Mouse (Mus musculus): ENCODE data around the gene Pamr1. TPM values are rescaled to one million over a fixed set of nuclear protein-coding genes. Genes with fewer than 3 reads are reported as not detected.

The Pamr1 gene
- polyA plus RNA-seq, 1 experiment from 2014 or later: 4.1 TPM

DNA sequence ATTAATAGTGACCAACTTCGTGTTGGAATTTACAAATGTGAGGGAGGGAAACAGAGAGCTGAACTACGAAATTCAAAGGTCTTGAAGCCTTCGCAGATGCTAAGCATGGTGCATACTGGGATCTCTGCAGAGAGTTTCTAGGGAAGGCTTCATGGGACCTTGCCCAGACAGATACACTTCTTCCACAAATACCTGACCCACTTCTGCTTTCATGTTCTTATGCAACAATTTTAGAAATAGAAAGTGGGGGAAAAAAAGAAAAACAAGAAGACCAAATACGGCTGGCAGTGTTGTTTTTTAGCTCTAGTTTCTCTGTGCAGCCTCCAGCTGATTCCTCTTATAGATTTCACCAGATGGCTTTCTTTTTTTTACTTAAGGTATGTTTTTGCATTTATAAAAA, 29.4 kb downstream of the Pamr1 start:
- Histone ChIP-seq H3K4me2 (ENCODE audit: low read length) (no peak overlapping the region), H3K9ac (replicated peaks; ENCODE audit: low read length) (no peak overlapping the region), H3K4me1 (ENCODE audit: control insufficient read depth, insufficient read depth, low read length) (no peaks in the 10 kb centered on the region), H3K27me3 (ENCODE audit: control insufficient read depth, insufficient read depth, low read length) (no peaks in the 10 kb centered on the region), H3K27ac (replicated peaks; ENCODE audit: low read depth, low read length) (no peak overlapping the region), H3K4me3 (replicated peaks; ENCODE audit: low read depth, low read length) (no peak overlapping the region), H3K36me3 (ENCODE audit: control insufficient read depth, insufficient read depth, low read length) (no peaks in the 10 kb centered on the region), H3K9me3 (ENCODE audit: control insufficient read depth, low read length) (no peaks in the 10 kb centered on the region)
- WGBS: 84% methylated on average over 4 of the region's 4 CpGs
- no peak for ATAC-seq (ENCODE audit: low FRiP score, low TSS enrichment)
- DNase-seq: no peak

DNA sequence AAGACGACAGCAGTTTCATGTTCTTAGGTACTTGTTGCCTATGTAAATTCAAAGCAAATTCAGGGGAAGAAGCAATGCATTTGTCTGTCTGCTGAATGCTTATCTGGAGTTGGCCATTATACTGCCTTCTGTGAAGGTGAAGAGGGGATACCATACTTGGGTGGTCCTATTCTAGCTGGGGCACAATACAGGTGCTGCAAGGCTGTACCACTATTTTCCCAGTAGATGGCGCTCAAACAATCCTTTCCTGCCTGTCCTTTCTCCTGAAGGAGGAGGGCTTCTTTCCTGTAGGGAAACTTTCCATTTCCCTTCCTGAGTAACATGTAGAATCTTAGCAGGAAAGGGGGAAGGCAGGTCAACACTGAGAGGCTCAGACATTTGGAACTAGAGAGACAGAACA, 40.2 kb downstream of the Pamr1 start:
- H3K4me3 ChIP-seq (replicated peaks; ENCODE audit: low read depth, low read length): no peak overlapping the region
- no peak overlapping the region for H3K27ac ChIP-seq (replicated peaks; ENCODE audit: low read depth, low read length)
- no peak; the same call in 1 of the 2 replicates for ATAC-seq (ENCODE audit: low FRiP score, low TSS enrichment)
- no peaks in the 10 kb centered on the region for H3K4me1 ChIP-seq (ENCODE audit: control insufficient read depth, insufficient read depth, low read length)
- no peak overlapping the region for H3K4me2 ChIP-seq (ENCODE audit: low read length)
- no peaks in the 10 kb centered on the region for H3K36me3 ChIP-seq (ENCODE audit: control insufficient read depth, insufficient read depth, low read length)
- H3K27me3 ChIP-seq (ENCODE audit: control insufficient read depth, insufficient read depth, low read length): no peaks in the 10 kb centered on the region
- WGBS: 43% methylated on average over 2 of the region's 2 CpGs
- H3K9ac ChIP-seq (replicated peaks; ENCODE audit: low read length): no peak overlapping the region
- H3K9me3 ChIP-seq (ENCODE audit: control insufficient read depth, low read length): no peaks in the 10 kb centered on the region
- DNase-seq: peak; percentile 86

DNA sequence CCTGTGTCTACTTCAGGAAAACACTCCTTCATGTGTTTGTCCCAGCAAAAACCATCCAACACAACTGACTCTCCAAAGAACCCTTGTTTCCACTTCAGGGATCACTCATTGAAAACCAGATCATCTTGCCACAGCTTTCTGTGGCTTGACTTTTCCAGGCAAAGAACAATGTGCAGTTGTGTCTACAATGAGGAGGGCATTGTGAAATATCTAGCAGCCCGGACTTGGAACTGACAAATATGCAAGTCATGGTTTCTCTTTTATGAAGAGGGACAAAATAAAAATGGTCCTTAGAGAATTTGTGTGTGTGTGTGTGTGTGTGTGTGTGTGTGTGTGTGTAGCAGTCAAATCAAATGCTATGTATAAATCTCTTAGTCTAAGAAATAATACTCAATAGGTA, 44.7 kb downstream of the Pamr1 start:
- DNase-seq: no peak
- no peak overlapping the region for H3K27ac ChIP-seq (replicated peaks; ENCODE audit: low read depth, low read length)
- no peaks in the 10 kb centered on the region for H3K4me1 ChIP-seq (ENCODE audit: control insufficient read depth, insufficient read depth, low read length)
- no peak for ATAC-seq (ENCODE audit: low FRiP score, low TSS enrichment)
- H3K4me2 ChIP-seq (ENCODE audit: low read length): no peak overlapping the region
- no peak overlapping the region for H3K9ac ChIP-seq (replicated peaks; ENCODE audit: low read length)
- WGBS: 68% methylated on average over 1 of the region's 1 CpGs
- no peaks in the 10 kb centered on the region for H3K36me3 ChIP-seq (ENCODE audit: control insufficient read depth, insufficient read depth, low read length)
- no peak overlapping the region for H3K4me3 ChIP-seq (replicated peaks; ENCODE audit: low read depth, low read length)
- H3K9me3 ChIP-seq (ENCODE audit: control insufficient read depth, low read length): no peaks in the 10 kb centered on the region
- no peaks in the 10 kb centered on the region for H3K27me3 ChIP-seq (ENCODE audit: control insufficient read depth, insufficient read depth, low read length)

DNA sequence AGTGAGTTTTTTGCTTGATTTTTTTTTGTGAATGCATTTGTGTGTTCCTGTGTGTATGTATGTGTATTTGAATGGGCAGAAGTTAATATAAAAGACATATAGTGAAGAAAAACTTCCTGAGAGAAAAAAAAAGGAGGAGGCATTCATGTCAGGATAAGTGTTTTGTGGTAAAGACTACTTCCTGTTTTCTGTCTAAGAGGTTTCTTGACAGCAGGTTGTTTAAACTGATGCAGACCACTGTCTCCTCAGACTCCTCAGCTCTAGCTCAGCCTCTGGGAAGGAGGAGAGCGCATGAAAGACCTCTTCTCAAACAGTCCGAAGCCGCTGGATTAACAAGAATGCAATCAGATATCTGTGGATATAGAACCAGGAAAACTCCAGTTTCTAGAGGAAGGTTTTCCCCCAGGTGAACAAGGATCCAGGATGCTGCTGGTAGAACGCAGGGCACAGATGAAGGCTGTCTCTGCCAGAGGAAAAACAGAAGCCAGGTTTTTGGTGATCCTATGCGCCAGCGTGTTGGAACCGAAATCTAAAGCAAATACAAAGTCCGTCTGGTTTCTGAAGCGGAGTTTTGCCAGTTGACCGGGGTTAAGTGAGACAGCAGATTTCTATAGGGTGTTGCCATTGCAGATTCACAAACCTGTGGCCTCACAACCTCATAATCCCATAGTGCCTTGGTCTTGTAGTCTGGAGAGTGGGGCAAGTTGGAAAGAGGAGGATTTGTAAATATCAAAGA, 45.8 kb downstream of the Pamr1 start:
- no peak overlapping the region for H3K9ac ChIP-seq (replicated peaks; ENCODE audit: low read length)
- no peaks in the 10 kb centered on the region for H3K27me3 ChIP-seq (ENCODE audit: control insufficient read depth, insufficient read depth, low read length)
- no peak overlapping the region for H3K4me2 ChIP-seq (ENCODE audit: low read length)
- H3K4me3 ChIP-seq (replicated peaks; ENCODE audit: low read depth, low read length): no peak overlapping the region
- H3K36me3 ChIP-seq (ENCODE audit: control insufficient read depth, insufficient read depth, low read length): no peaks in the 10 kb centered on the region
- no peak overlapping the region for H3K27ac ChIP-seq (replicated peaks; ENCODE audit: low read depth, low read length)
- no peaks in the 10 kb centered on the region for H3K4me1 ChIP-seq (ENCODE audit: control insufficient read depth, insufficient read depth, low read length)
- ATAC-seq (ENCODE audit: low FRiP score, low TSS enrichment) (no peak), DNase-seq (no peak)
- H3K9me3 ChIP-seq (ENCODE audit: control insufficient read depth, low read length): no peaks in the 10 kb centered on the region
- 95% methylated on average over 10 of the region's 10 CpGs for WGBS

DNA sequence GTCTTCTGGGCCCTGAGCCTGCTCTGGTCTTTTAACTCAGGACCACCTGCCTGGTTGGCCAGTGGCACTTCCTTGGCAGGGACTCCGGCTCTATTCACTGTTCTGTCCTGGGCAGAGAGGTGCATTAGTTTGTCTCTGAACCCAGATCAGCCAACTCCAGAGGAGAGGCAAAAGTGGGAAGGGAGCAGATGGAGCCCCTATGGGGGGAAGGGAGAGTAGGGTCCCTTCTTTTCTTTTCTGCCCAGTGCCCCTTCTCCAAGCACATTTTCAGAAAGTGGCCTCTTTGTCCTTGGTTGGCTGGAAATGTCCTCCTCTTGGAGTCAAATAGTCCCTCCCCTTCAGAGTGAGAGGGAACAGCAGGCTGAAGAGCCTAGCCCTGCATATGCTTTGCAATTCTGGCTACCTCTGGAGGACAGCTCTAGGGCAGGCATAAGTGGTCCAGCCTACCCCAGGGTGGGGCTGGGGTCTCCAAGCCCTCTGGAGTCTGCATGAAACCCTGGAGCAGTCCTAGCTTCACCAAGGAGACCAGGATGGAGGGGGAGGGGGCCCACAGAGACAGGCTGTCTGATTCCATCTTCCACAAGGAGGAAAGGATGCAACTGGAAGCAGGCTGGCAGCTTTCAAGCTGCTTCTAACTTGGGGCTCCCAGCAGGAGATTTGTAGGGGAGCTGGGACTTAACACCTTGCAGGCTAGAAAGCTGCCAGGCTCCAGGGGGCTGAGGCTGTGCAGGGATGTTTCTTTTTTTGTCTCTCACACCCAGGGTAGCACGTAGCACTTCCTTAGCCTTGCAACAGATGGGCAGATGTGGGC, 49.3 kb downstream of the Pamr1 start:
- H3K27ac ChIP-seq (replicated peaks; ENCODE audit: low read depth, low read length): no peak overlapping the region
- 40% methylated on average over 2 of the region's 2 CpGs for WGBS
- H3K4me2 ChIP-seq (ENCODE audit: low read length): no peak overlapping the region
- no peaks in the 10 kb centered on the region for H3K9me3 ChIP-seq (ENCODE audit: control insufficient read depth, low read length)
- H3K4me3 ChIP-seq (replicated peaks; ENCODE audit: low read depth, low read length): no peak overlapping the region
- no peaks in the 10 kb centered on the region for H3K4me1 ChIP-seq (ENCODE audit: control insufficient read depth, insufficient read depth, low read length)
- no peak overlapping the region for H3K9ac ChIP-seq (replicated peaks; ENCODE audit: low read length)
- peak; percentile 68; the same call in 1 of the 2 replicates for ATAC-seq (ENCODE audit: low FRiP score, low TSS enrichment)
- no peaks in the 10 kb centered on the region for H3K27me3 ChIP-seq (ENCODE audit: control insufficient read depth, insufficient read depth, low read length)
- H3K36me3 ChIP-seq (ENCODE audit: control insufficient read depth, insufficient read depth, low read length): no peaks in the 10 kb centered on the region
- peak; percentile 29 for DNase-seq

DNA sequence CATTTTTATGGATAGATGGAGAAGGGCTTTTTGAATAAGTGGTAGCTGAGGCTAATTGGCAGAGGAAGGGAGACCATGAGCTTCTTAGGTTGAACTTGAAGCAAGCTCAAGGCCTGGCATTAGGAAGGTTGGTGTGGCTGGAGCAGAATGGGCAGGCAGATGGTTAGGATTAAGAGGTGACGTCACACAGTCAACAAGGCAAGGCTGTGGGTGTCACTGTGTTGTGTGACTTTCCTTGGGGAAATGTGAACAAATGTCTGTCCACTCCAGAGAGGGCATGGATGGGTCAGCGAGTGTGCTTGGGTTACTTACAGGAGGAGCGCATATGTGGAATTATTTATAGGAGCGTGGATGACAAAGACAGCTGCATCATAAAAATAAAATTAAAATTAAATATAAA, 50.7 kb downstream of the Pamr1 start:
- no peak overlapping the region for H3K4me3 ChIP-seq (replicated peaks; ENCODE audit: low read depth, low read length)
- DNase-seq (no peak), ATAC-seq (ENCODE audit: low FRiP score, low TSS enrichment) (no peak)
- H3K27ac ChIP-seq (replicated peaks; ENCODE audit: low read depth, low read length): no peak overlapping the region
- H3K9me3 ChIP-seq (ENCODE audit: control insufficient read depth, low read length): no peaks in the 10 kb centered on the region
- H3K27me3 ChIP-seq (ENCODE audit: control insufficient read depth, insufficient read depth, low read length): no peaks in the 10 kb centered on the region
- H3K4me2 ChIP-seq (ENCODE audit: low read length): no peak overlapping the region
- 88% methylated on average over 4 of the region's 4 CpGs for whole genome bisulfite sequencing
- H3K9ac ChIP-seq (replicated peaks; ENCODE audit: low read length): no peak overlapping the region
- no peaks in the 10 kb centered on the region for H3K4me1 ChIP-seq (ENCODE audit: control insufficient read depth, insufficient read depth, low read length)
- no peaks in the 10 kb centered on the region for H3K36me3 ChIP-seq (ENCODE audit: control insufficient read depth, insufficient read depth, low read length)

DNA sequence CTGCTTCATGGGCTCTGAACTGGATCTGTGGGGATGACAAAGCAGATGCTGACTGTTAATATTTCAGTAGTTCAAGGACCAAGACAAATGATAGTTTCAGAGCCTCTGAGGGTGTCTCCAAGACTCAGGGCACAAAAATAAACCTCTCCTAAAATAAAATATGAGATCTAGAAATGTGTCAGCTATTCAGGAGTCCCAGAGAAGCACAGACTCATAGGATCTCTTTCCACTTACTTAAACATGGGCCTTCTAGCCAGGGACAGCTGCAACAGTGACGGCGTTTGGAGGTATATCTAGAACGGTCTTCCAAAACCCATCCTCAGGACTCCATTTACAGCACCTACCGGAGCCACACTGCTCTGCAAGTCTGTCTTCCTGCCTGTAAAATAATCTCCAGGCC, 60.7 kb downstream of the Pamr1 start:
- DNase-seq: no peak
- 96% methylated on average over 4 of the region's 4 CpGs for WGBS
- no peaks in the 10 kb centered on the region for H3K27me3 ChIP-seq (ENCODE audit: control insufficient read depth, insufficient read depth, low read length)
- no peaks in the 10 kb centered on the region for H3K9me3 ChIP-seq (ENCODE audit: control insufficient read depth, low read length)
- H3K4me1 ChIP-seq (ENCODE audit: control insufficient read depth, insufficient read depth, low read length): no peaks in the 10 kb centered on the region
- no peaks in the 10 kb centered on the region for H3K36me3 ChIP-seq (ENCODE audit: control insufficient read depth, insufficient read depth, low read length)
- no peak overlapping the region for H3K4me3 ChIP-seq (replicated peaks; ENCODE audit: low read depth, low read length)
- no peak overlapping the region for H3K9ac ChIP-seq (replicated peaks; ENCODE audit: low read length)
- no peak for ATAC-seq (ENCODE audit: low FRiP score, low TSS enrichment)
- H3K27ac ChIP-seq (replicated peaks; ENCODE audit: low read depth, low read length): no peak overlapping the region
- H3K4me2 ChIP-seq (ENCODE audit: low read length): no peak overlapping the region

DNA sequence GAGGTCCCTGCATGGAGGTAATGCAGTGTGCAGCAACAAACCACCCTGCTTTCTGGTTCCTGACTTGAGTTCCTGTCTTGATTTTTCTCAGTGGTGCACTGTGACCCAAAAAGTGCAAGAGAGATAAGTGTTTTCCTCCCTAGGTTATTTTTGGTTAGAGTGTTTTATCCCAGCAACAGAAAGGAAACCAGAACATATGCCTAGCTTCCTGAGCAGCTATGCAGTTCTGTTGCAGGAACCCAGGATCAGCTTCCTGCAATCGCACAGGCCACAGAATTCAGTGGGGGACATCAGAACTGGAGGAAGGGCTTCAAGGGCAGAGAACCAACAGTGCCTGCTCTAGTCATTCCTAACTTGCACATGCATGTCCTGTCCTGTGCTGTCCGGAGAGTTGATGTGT, 66.8 kb downstream of the Pamr1 start:
- ATAC-seq (ENCODE audit: low FRiP score, low TSS enrichment) (no peak), DNase-seq (no peak)
- Histone ChIP-seq H3K27me3 (ENCODE audit: control insufficient read depth, insufficient read depth, low read length) (no peaks in the 10 kb centered on the region), H3K4me1 (ENCODE audit: control insufficient read depth, insufficient read depth, low read length) (no peaks in the 10 kb centered on the region), H3K36me3 (ENCODE audit: control insufficient read depth, insufficient read depth, low read length) (no peaks in the 10 kb centered on the region), H3K4me2 (ENCODE audit: low read length) (no peak overlapping the region), H3K4me3 (replicated peaks; ENCODE audit: low read depth, low read length) (no peak overlapping the region), H3K27ac (replicated peaks; ENCODE audit: low read depth, low read length) (no peak overlapping the region), H3K9me3 (ENCODE audit: control insufficient read depth, low read length) (no peaks in the 10 kb centered on the region), H3K9ac (replicated peaks; ENCODE audit: low read length) (no peak overlapping the region)
- 82% methylated on average over 2 of the region's 2 CpGs for WGBS

All from midbrain, embryonic 14.5 days (tissue).